Mouse (Mus musculus) liver, adult 2 months (tissue): ENCODE data around the gene Lbhd2. TPM values are rescaled to one million over a fixed set of nuclear protein-coding genes. Genes with fewer than 3 reads are reported as not detected.

Source experiments
- DNase-seq: peaks from one replicate; pipeline ENCODE4 v3.0.0-alpha.2; 2011; ENCODE audit warnings: low read depth, low spot score; ENCODE audit errors: extremely low read depth
- H3K27ac ChIP-seq: fragments of 200-500 bp; replicated peaks from 2 replicates; pipeline ENCODE4 v1.5.1; 2012; ENCODE audit warnings: low read depth, mild to moderate bottlenecking, control low read depth, inconsistent platforms, low read length; ENCODE audit not compliant: insufficient read depth
- H3K27me3 ChIP-seq: fragments of 200-500 bp; 2 replicates; pipeline ENCODE4 v1.6.1; 2012; ENCODE audit warnings: mild to moderate bottlenecking, moderate library complexity, low read length, inconsistent platforms; ENCODE audit not compliant: control insufficient read depth, insufficient read depth
- H3K36me3 ChIP-seq: fragments of 200-500 bp; 2 replicates; pipeline ENCODE4 v1.6.1; 2012; ENCODE audit warnings: low read length, inconsistent platforms; ENCODE audit not compliant: control insufficient read depth, insufficient read depth
- H3K4me1 ChIP-seq: fragments of 200-500 bp; 2 replicates; pipeline ENCODE4 v1.6.1; 2011; ENCODE audit warnings: low read length; ENCODE audit not compliant: control insufficient read depth, insufficient read depth
- H3K4me3 ChIP-seq: fragments of 200-500 bp; 2 replicates; pipeline ENCODE4 v1.5.1; 2011; ENCODE audit warnings: low read depth, mild to moderate bottlenecking, control low read depth, low read length, moderate library complexity; ENCODE audit not compliant: insufficient read depth
- H3K79me2 ChIP-seq: fragments of 200-500 bp; 2 replicates; pipeline ENCODE4 v1.6.1; 2012; ENCODE audit warnings: inconsistent platforms, mild to moderate bottlenecking, low read length, moderate library complexity; ENCODE audit not compliant: control insufficient read depth, insufficient read depth
- H3K9ac ChIP-seq: fragments of 200-500 bp; 2 replicates; pipeline ENCODE4 v1.6.1; 2012; ENCODE audit warnings: low read depth, mild to moderate bottlenecking, control low read depth, inconsistent platforms, low read length
- CTCF ChIP-seq: fragments of 200-500 bp; IDR thresholded peaks from 2 replicates; pipeline ENCODE4 v1.5.1; 2011; ENCODE audit warnings: low read depth, low read length, control low read depth
- POLR2A ChIP-seq: fragments of 200-500 bp; IDR thresholded peaks from 2 replicates; pipeline ENCODE4 v1.6.1; 2011; ENCODE audit warnings: low read length, control low read depth; ENCODE audit not compliant: insufficient read depth; ENCODE audit errors: extremely low read depth
- WGBS: fragments of 180-500 bp; shearing (Covaris S2); methylation state at CpG from one replicate; pipeline ENCODE4 v1.1.7; 2018; 5-methylcytosine and 5-hydroxymethylcytosine counted together
- polyA plus RNA-seq: library from polyadenylated mRNA; depleted of rRNA; stranded (reverse); fragments of >200 nt; gene quantifications from 2 replicates; pipeline ENCODE4 v1.2.3, GENCODE M21; 2012
- total RNA-seq: library from RNA; depleted of rRNA; stranded (reverse); fragments of >200 nt; gene quantifications from 2 replicates; pipeline ENCODE4 v1.2.3, GENCODE M21; 2014

Lbhd2 gene
- total and polyA plus RNA-seq, 2 experiments, result not detected

GRCm38 (mm10) chr12:111450359-111450758 lies 43.8 kb downstream of the Lbhd2 start:
- Histone ChIP-seq H3K4me3 (no peak overlapping the region), H3K36me3 (peaks cover 13% of the 10 kb centered on the region; the same call in 1 of the 2 replicates), H3K4me1 (peaks cover 4% of the 10 kb centered on the region), H3K79me2 (no peaks in the 10 kb centered on the region), H3K9ac (no peak overlapping the region), H3K27me3 (no peaks in the 10 kb centered on the region), H3K27ac (no peak overlapping the region)
- TF ChIP-seq POLR2A (no peak), CTCF (no peak)
- no peak for DNase-seq
- WGBS, result 67% methylated on average over 6 of the region's 6 CpGs

GRCm38 (mm10) chr12:111451561-111451960 lies 45.0 kb downstream of the Lbhd2 start:
- Histone ChIP-seq H3K27me3 (no peaks in the 10 kb centered on the region), H3K27ac (no peak overlapping the region), H3K4me3 (no peak overlapping the region), H3K4me1 (peaks cover 4% of the 10 kb centered on the region), H3K9ac (no peak overlapping the region), H3K79me2 (no peaks in the 10 kb centered on the region), H3K36me3 (peaks cover 13% of the 10 kb centered on the region; the same call in 1 of the 2 replicates)
- TF ChIP-seq POLR2A (no peak), CTCF (no peak)
- DNase-seq, result no peak
- 91% methylated on average over 7 of the region's 7 CpGs for WGBS

- DNase-seq, result no peak
- Histone ChIP-seq H3K79me2 (no peaks in the 10 kb centered on the region), H3K9ac (no peak overlapping the region), H3K4me1 (peaks cover 4% of the 10 kb centered on the region), H3K36me3 (peaks cover 13% of the 10 kb centered on the region; the same call in 1 of the 2 replicates), H3K4me3 (no peak overlapping the region), H3K27ac (no peak overlapping the region), H3K27me3 (no peaks in the 10 kb centered on the region)
- no peak for TF ChIP-seq POLR2A
- no peak for TF ChIP-seq CTCF
- 65% methylated on average over 4 of the region's 4 CpGs for WGBS
Observed at GRCm38 (mm10) chr12:111454021-111454420, 47.4 kb downstream of the Lbhd2 start.

GRCm38 (mm10) chr12:111454543-111455280 lies 48.1 kb downstream of the Lbhd2 start:
- Histone ChIP-seq H3K4me1 (peaks cover 3% of the 10 kb centered on the region), H3K36me3 (peaks cover 10% of the 10 kb centered on the region; the same call in 1 of the 2 replicates), H3K27ac (no peak overlapping the region), H3K79me2 (no peaks in the 10 kb centered on the region), H3K4me3 (no peak overlapping the region), H3K9ac (no peak overlapping the region), H3K27me3 (no peaks in the 10 kb centered on the region)
- WGBS, result 71% methylated on average over 10 of the region's 10 CpGs
- TF ChIP-seq POLR2A (no peak), CTCF (no peak)
- DNase-seq, result no peak

- Histone ChIP-seq H3K27ac (no peak overlapping the region), H3K9ac (no peak overlapping the region)
- 52% methylated on average over 12 of the region's 12 CpGs for WGBS
Observed at GRCm38 (mm10) chr12:111455311-111455846, 48.8 kb downstream of the Lbhd2 start.

GRCm38 (mm10) chr12:111455860-111456259 lies 49.3 kb downstream of the Lbhd2 start:
- H3K9ac ChIP-seq, result no peak overlapping the region
- H3K27ac ChIP-seq, result no peak overlapping the region
- WGBS, result 50% methylated on average over 8 of the region's 8 CpGs
- no peak for TF ChIP-seq CTCF
- TF ChIP-seq POLR2A, result no peak
- H3K4me3 ChIP-seq, result no peak overlapping the region
- DNase-seq, result no peak
- H3K4me1 ChIP-seq, result no peaks in the 10 kb centered on the region
- H3K36me3 ChIP-seq, result peaks cover 7% of the 10 kb centered on the region; the same call in 1 of the 2 replicates
- no peaks in the 10 kb centered on the region for H3K27me3 ChIP-seq
- no peaks in the 10 kb centered on the region for H3K79me2 ChIP-seq

More at GRCm38 (mm10) chr12:111455311-111455846, 48.8 kb downstream of the Lbhd2 start:
- H3K36me3 ChIP-seq, result peaks cover 8% of the 10 kb centered on the region; the same call in 1 of the 2 replicates
- no peak for DNase-seq
- TF ChIP-seq POLR2A, result no peak
- no peak for TF ChIP-seq CTCF
- no peaks in the 10 kb centered on the region for H3K79me2 ChIP-seq
- H3K4me1 ChIP-seq, result no peaks in the 10 kb centered on the region
- H3K4me3 ChIP-seq, result no peak overlapping the region
- no peaks in the 10 kb centered on the region for H3K27me3 ChIP-seq
